Mouse (Mus musculus) ES-E14 (cell line): ENCODE measurements at regions not wholly inside any gene's neighbourhood (a gene's known extent, or its start where the extent isn't known, plus 50 kb on each side); places are given as distances from the start of the nearest gene placed in this dataset.

Source experiments
- DNase-seq: peaks from one replicate; pipeline ENCODE4 v3.0.0-alpha.2; 2013; ENCODE audit warnings: low read depth, low spot score
- H3K27ac ChIP-seq: 2 replicates; pipeline ENCODE4 v1.5.1; 2012; ENCODE audit warnings: low read depth, mild to moderate bottlenecking, low read length, moderate library complexity, mixed read lengths; ENCODE audit not compliant: poor library complexity, insufficient read depth, severe bottlenecking
- H3K36me3 ChIP-seq: 2 replicates; pipeline ENCODE4 v1.6.1; 2012; ENCODE audit warnings: mild to moderate bottlenecking, low read length, moderate library complexity, mixed read lengths; ENCODE audit not compliant: control insufficient read depth, poor library complexity, insufficient read depth, severe bottlenecking
- H3K4me1 ChIP-seq, 2 experiments: fragments of 150-350 bp in 1 of 2; sonication (generic) in 1 of 2; 2 replicates each; pipeline ENCODE4 v1.6.1; 2012; ENCODE audit warnings: low read length in 2 of 2, mild to moderate bottlenecking in 1 of 2, mixed read lengths in 1 of 2; ENCODE audit not compliant: control insufficient read depth in 2 of 2, insufficient read depth in 2 of 2, poor library complexity in 1 of 2
- H3K4me3 ChIP-seq, 2 experiments: fragments of 150-350 bp in 1 of 2; sonication (generic) in 1 of 2; 2 replicates each; pipeline ENCODE4 v1.5.1; 2012; ENCODE audit warnings: low read length in 2 of 2, low read depth in 1 of 2, mild to moderate bottlenecking in 1 of 2, mixed read lengths in 1 of 2; ENCODE audit not compliant: insufficient read depth in 1 of 2, poor library complexity in 1 of 2, severe bottlenecking in 1 of 2
- H3K9ac ChIP-seq: 2 replicates; pipeline ENCODE4 v1.6.1; 2012; ENCODE audit warnings: low read depth, mild to moderate bottlenecking, low read length, mixed read lengths; ENCODE audit not compliant: poor library complexity, insufficient read depth, severe bottlenecking
- H3K9me3 ChIP-seq: fragments of 150-350 bp; sonication (generic); 2 replicates; pipeline ENCODE4 v1.6.1; 2012; ENCODE audit warnings: low read depth, mild to moderate bottlenecking, low read length; ENCODE audit not compliant: control insufficient read depth, insufficient read depth
- CHD2 ChIP-seq: IDR thresholded peaks from 2 replicates; pipeline ENCODE4 v1.6.1; 2014; ENCODE audit warnings: mild to moderate bottlenecking, low read depth, low read length, inconsistent platforms
- HCFC1 ChIP-seq: IDR thresholded peaks from 2 replicates; pipeline ENCODE4 v1.6.1; 2012; ENCODE audit warnings: low read length, inconsistent platforms, borderline replicate concordance; ENCODE audit not compliant: insufficient read depth
- MAFK ChIP-seq: IDR thresholded peaks from 2 replicates; pipeline ENCODE4 v1.6.1; 2014; ENCODE audit warnings: mild to moderate bottlenecking, low read depth, low read length, inconsistent platforms; ENCODE audit not compliant: insufficient read depth
- ZC3H11A ChIP-seq: IDR thresholded peaks from 2 replicates; pipeline ENCODE4 v1.6.1; 2012; ENCODE audit warnings: low read depth, mild to moderate bottlenecking, inconsistent platforms, low read length, borderline replicate concordance
- ZNF384 ChIP-seq: IDR thresholded peaks from 2 replicates; pipeline ENCODE4 v1.6.1; 2012; ENCODE audit warnings: low read depth, low read length, inconsistent platforms
- in situ Hi-C, 2 experiments: fragments of 600-800 bp; cut with MboI; formaldehyde crosslinking; loops; one replicate each; pipeline ENCODE4 v1.15.1; 2025; ENCODE audit warnings: low sequenced_read_pairs in 2 of 2, inconsistent platforms in 1 of 2; ENCODE audit not compliant: unreplicated experiment in 2 of 2

DNA sequence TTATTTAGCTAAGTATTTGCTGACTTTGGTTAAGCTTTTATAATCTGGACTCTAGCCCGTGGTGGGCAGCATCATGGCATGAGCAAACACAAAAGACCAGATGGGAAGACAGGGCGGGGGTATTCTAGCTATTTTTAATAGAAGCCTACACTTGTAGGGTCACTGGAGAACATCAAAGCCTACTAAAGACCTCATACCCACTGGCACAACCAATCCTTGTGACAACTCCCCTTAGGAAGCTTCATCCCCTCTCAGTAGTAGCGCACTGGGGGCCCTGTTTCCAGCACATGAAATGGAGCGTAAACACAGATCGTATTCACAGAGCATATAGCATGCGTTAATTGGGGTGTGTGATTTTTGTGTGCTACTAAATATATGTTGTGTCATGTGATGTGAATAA is 202.4 kb downstream of the Smoc2 start:
- in situ Hi-C loops, result no loop called here
- Histone ChIP-seq H3K9ac (no peak overlapping the region), H3K9me3 (no peaks in the 10 kb centered on the region), H3K4me3 (no peak overlapping the region), H3K4me1 (no peaks in the 10 kb centered on the region), H3K36me3 (no peaks in the 10 kb centered on the region), H3K27ac (no peak overlapping the region)
- DNase-seq, result no peak
- no peak for TF ChIP-seq CHD2
- no peak for TF ChIP-seq ZNF384
- no peak for TF ChIP-seq MAFK
- no peak for TF ChIP-seq HCFC1
- TF ChIP-seq ZC3H11A, result no peak

DNA sequence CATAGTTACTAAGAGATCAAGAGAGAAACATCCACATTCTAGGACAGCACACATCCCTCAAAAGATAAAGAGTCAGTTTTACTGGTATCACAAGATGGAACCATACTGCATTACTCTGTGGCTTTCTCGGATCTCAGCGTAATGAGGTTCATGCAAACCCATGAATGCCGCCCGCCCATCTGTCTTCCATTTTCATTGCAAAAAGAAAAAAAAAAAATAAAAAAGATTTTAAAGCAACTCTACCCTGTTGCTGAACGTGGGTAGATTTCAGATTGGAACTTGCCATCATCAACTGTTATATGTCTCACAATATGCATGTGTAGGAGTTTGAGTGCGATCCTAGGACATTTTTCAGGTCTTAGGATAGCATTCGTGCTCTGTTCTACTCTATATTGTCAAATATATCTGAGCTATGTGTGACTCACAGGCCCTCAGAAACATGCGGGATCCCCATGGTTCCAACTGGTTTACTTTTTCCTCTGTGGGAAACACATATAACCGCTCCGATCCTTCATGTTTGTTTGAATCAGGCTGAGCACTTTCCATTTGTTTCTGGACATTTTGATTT is 199.7 kb downstream of the Smoc2 start:
- no peak for DNase-seq
- no peak overlapping the region for H3K4me3 ChIP-seq

DNA sequence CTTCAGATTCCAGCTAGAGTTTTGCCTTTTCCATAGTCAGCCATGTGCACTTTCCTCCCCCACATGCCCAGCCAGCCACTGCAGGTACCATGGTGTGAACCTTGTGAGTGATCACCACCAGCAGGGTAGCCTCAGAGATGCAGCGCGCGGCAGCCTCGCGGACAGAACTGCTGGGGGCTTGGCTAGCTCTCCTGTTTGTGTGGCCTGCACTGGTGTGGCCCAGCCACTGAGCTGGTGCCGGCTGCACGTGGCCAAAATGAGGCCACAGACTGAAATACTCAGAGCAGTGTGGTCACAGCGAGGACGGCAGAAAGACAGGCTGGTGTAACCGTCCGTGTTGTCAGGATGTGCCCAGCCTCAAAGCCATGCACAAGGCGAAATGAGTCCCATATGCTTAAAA is 197.4 kb downstream of the Smoc2 start:
- Histone ChIP-seq H3K27ac (no peak overlapping the region), H3K4me1 (no peaks in the 10 kb centered on the region), H3K36me3 (no peaks in the 10 kb centered on the region), H3K9me3 (no peaks in the 10 kb centered on the region), H3K9ac (no peak overlapping the region), H3K4me3 (no peak overlapping the region)
- in situ Hi-C loops, result no loop called here
- DNase-seq, result no peak
- no peak for TF ChIP-seq ZC3H11A
- TF ChIP-seq HCFC1, result no peak
- TF ChIP-seq ZNF384, result no peak
- no peak for TF ChIP-seq CHD2
- no peak for TF ChIP-seq MAFK

More for the DNA sequence above, 199.7 kb downstream of the Smoc2 start:
- TF ChIP-seq CHD2 (no peak), ZC3H11A (no peak), MAFK (no peak), ZNF384 (no peak), HCFC1 (no peak)
- no peaks in the 10 kb centered on the region for H3K4me1 ChIP-seq
- H3K36me3 ChIP-seq, result no peaks in the 10 kb centered on the region
- H3K9me3 ChIP-seq, result no peaks in the 10 kb centered on the region
- H3K9ac ChIP-seq, result no peak overlapping the region
- in situ Hi-C loops, result no loop called here
- H3K27ac ChIP-seq, result no peak overlapping the region

DNA sequence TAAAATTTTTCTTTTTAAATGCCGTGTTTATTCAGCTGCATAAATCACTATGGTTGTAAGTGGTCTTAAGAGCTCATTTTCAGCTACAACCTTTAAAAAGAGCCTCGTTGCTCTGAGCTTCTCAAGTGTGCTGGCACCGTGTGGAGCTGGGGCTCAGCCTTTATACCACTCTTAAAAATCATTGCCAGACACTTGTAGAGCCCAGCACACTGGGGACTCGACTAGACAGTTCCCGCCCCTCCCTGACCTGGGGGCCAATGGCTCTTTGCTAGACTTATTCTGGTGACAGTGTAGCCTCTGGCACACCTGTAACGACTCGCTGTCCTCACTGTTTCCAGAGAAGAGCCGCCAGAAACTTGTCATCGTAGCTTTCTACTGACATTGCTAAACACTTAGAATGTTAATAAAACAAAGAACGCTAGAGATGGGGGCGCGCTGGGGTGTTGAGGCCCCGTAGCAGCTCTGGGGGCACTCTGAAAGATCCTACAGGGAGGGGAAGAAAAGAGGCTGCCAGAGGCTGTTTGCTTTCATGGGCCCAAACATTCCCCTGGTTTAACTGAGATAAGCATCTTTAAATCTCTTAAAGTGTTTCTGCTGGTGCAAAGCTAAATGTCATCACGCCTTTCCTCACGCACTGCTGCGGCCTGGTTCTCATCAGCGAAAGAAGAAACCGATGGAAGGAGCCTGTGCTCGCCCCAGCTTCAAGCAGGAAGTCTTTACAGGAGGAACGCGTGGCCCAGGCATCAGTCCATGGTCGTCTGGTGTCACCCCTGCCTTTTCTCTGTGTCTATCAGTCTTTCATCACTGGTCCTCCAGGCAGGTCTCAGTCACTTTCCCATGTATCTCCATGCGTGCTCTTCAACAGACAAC is 196.7 kb downstream of the Smoc2 start:
- in situ Hi-C loops, result no loop called here
- H3K9me3 ChIP-seq, result no peaks in the 10 kb centered on the region
- H3K36me3 ChIP-seq, result no peaks in the 10 kb centered on the region
- no peak overlapping the region for H3K4me3 ChIP-seq
- DNase-seq, result no peak
- TF ChIP-seq ZNF384, result no peak
- TF ChIP-seq CHD2, result no peak
- no peak for TF ChIP-seq MAFK
- TF ChIP-seq HCFC1, result no peak
- TF ChIP-seq ZC3H11A, result no peak
- no peak overlapping the region for H3K27ac ChIP-seq
- no peaks in the 10 kb centered on the region for H3K4me1 ChIP-seq
- no peak overlapping the region for H3K9ac ChIP-seq

GRCm38 (mm10) chr17:14475277-14475676 is 196.0 kb downstream of the Smoc2 start:
- H3K27ac ChIP-seq, result no peak overlapping the region
- in situ Hi-C loops, result no loop called here
- H3K9me3 ChIP-seq, result no peaks in the 10 kb centered on the region
- H3K4me1 ChIP-seq, result no peaks in the 10 kb centered on the region
- DNase-seq, result no peak
- no peak for TF ChIP-seq ZNF384
- no peak for TF ChIP-seq MAFK
- no peak for TF ChIP-seq CHD2
- TF ChIP-seq ZC3H11A, result no peak
- no peak for TF ChIP-seq HCFC1
- H3K36me3 ChIP-seq, result no peaks in the 10 kb centered on the region
- H3K9ac ChIP-seq, result no peak overlapping the region
- H3K4me3 ChIP-seq, result no peak overlapping the region
